Mouse (Mus musculus) stomach, embryonic 14.5 days (tissue): ENCODE results near the gene Ppp1r11. TPM values are rescaled to one million over a fixed set of nuclear protein-coding genes. Genes with fewer than 3 reads are reported as not detected.

Experiments used
- ATAC-seq: fragments of 200-750 bp; cut with Nextera tagmentation; 2 replicates; pipeline ENCODE4 v1.8.0; 2017; ENCODE audit warnings: low read depth, moderate TSS enrichment; ENCODE audit not compliant: insufficient number of reproducible peaks, insufficient read depth, low FRiP score
- H3K27ac ChIP-seq: fragments of 300-500 bp; sonication (generic); 2 replicates; pipeline ENCODE4 v1.5.1; 2014; ENCODE audit warnings: mild to moderate bottlenecking, low read length, moderate library complexity, mixed read lengths
- H3K27me3 ChIP-seq: fragments of 300-500 bp; sonication (generic); 2 replicates; pipeline ENCODE4 v1.6.1; 2014; ENCODE audit warnings: low read length, control low read depth, mixed read lengths; ENCODE audit not compliant: control insufficient read depth, insufficient read depth
- H3K36me3 ChIP-seq: fragments of 300-500 bp; sonication (generic); 2 replicates; pipeline ENCODE4 v1.6.1; 2014; ENCODE audit warnings: mild to moderate bottlenecking, control low read depth, low read length, moderate library complexity, mixed read lengths; ENCODE audit not compliant: control insufficient read depth, insufficient read depth
- H3K4me1 ChIP-seq: fragments of 300-500 bp; sonication (generic); 2 replicates; pipeline ENCODE4 v1.6.1; 2014; ENCODE audit warnings: low read length, control low read depth, mixed read lengths; ENCODE audit not compliant: control insufficient read depth, insufficient read depth
- H3K4me2 ChIP-seq: fragments of 300-500 bp; sonication (generic); replicated peaks from 2 replicates; pipeline ENCODE4 v1.6.1; 2014; ENCODE audit warnings: low read depth, low read length, control low read depth
- H3K4me3 ChIP-seq: fragments of 300-500 bp; sonication (generic); 2 replicates; pipeline ENCODE4 v1.5.1; 2014; ENCODE audit warnings: low read depth, low read length, control low read depth
- H3K9ac ChIP-seq: fragments of 300-500 bp; sonication (generic); replicated peaks from 2 replicates; pipeline ENCODE4 v1.6.1; 2014; ENCODE audit warnings: low read depth, mild to moderate bottlenecking, control low read depth, low read length, moderate library complexity, mixed read lengths
- H3K9me3 ChIP-seq: fragments of 300-500 bp; sonication (generic); 2 replicates; pipeline ENCODE4 v1.6.1; 2016; ENCODE audit warnings: low read depth, low read length, control low read depth; ENCODE audit not compliant: control insufficient read depth
- WGBS: fragments of 180-500 bp; shearing (Covaris S2); extraction: QIAGEN DNeasy Blood & Tissue Kit; methylation state at CpG from one replicate; pipeline ENCODE4 v1.1.7; 2014; 5-methylcytosine and 5-hydroxymethylcytosine counted together
- polyA plus RNA-seq: library from polyadenylated mRNA; unstranded; fragments of >200 nt; fragmentation: Nextera tagmentation; extraction: Ambion mirVana; gene quantifications from 2 replicates; pipeline ENCODE4 v1.2.1, GENCODE M21; 2014

Ppp1r11 gene
- polyA plus RNA-seq, 1 experiment from 2014 or later: 120 TPM

DNA sequence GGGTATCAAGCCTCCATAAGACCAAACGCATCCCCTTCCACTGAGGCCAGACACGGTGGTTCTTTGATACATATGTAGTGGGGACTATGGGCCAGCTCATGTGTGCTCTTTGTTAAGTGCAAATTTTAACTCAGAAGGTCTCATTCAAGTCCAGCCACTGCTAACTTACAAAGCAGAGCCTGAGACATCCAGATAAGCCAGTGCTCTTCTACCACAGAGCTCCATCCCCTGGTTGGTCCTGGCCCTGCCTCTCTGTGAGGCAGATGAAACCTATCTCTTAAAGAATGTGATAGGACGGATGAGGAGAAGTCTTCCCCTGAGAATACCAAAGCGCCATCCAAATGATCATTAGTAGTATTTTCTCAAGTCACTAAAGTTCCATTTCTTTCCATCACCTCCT lies 52.2 kb downstream of the Ppp1r11 start:
- no peak overlapping the region for H3K4me2 ChIP-seq
- ATAC-seq: no peak
- no peak overlapping the region for H3K4me3 ChIP-seq
- H3K9me3 ChIP-seq: no peaks in the 10 kb centered on the region
- no peak overlapping the region for H3K9ac ChIP-seq
- whole genome bisulfite sequencing: 83% methylated on average over 4 of the region's 4 CpGs
- no peaks in the 10 kb centered on the region for H3K27me3 ChIP-seq
- H3K27ac ChIP-seq: no peak overlapping the region
- H3K4me1 ChIP-seq: no peaks in the 10 kb centered on the region
- no peaks in the 10 kb centered on the region for H3K36me3 ChIP-seq

Other genes starting within 250 kb of the Ppp1r11 start
- gene H2-M10.5, start 178.8 kb downstream of the Ppp1r11 start, polyA plus RNA-seq: not detected in 2 replicates
- gene H2-M10.6, start 139.6 kb downstream of the Ppp1r11 start, polyA plus RNA-seq: not detected in 2 replicates
- 38.0 and 42.7 TPM in 2 replicates for gene Trim26, start 114.6 kb downstream of the Ppp1r11 start, polyA plus RNA-seq
- 0.13 and 0.74 TPM in 2 replicates for gene Trim15, start 84.5 kb downstream of the Ppp1r11 start, polyA plus RNA-seq
- 1.5 and 2.0 TPM in 2 replicates for gene Trim10, start 82.2 kb downstream of the Ppp1r11 start, polyA plus RNA-seq
- gene Trim40, start 61.6 kb downstream of the Ppp1r11 start, polyA plus RNA-seq: not detected in 2 replicates
- gene Trim31, start 53.6 kb downstream of the Ppp1r11 start, polyA plus RNA-seq: 1.3 and 1.6 TPM in 2 replicates
- 0.87 and 1.2 TPM in 2 replicates for gene Rnf39, start 8.8 kb downstream of the Ppp1r11 start, polyA plus RNA-seq
- gene Znrd1, start 6.8 kb upstream of the Ppp1r11 start, polyA plus RNA-seq: 92.4 and 97.2 TPM in 2 replicates
- gene Znrd1as, start 6.9 kb upstream of the Ppp1r11 start, polyA plus RNA-seq: 6.8 and 8.1 TPM in 2 replicates
- gene 2410137M14Rik, start 29.5 kb upstream of the Ppp1r11 start, polyA plus RNA-seq: not detected in 2 replicates
- 0.49 and 0.74 TPM in 2 replicates for gene H2-M5, start 37.8 kb upstream of the Ppp1r11 start, polyA plus RNA-seq
- 77.8 and 82.1 TPM in 2 replicates for gene Zfp57, start 49.4 kb upstream of the Ppp1r11 start, polyA plus RNA-seq
- 0.19 and 0.20 TPM in 2 replicates for gene Mog, start 71.7 kb upstream of the Ppp1r11 start, polyA plus RNA-seq
- gene Gabbr1, start 94.2 kb upstream of the Ppp1r11 start, polyA plus RNA-seq: 14.2 and 15.8 TPM in 2 replicates
- gene Olfr90, start 136.8 kb upstream of the Ppp1r11 start, polyA plus RNA-seq: not detected in 2 replicates
- gene Olfr91, start 146.5 kb upstream of the Ppp1r11 start, polyA plus RNA-seq: not detected in 2 replicates
- not detected in 2 replicates for gene Olfr92, start 168.3 kb upstream of the Ppp1r11 start, polyA plus RNA-seq
- gene Olfr93, start 209.8 kb upstream of the Ppp1r11 start, polyA plus RNA-seq: not detected in 2 replicates
- gene Ubd, start 242.2 kb upstream of the Ppp1r11 start, polyA plus RNA-seq: not detected in 2 replicates
- not detected in 2 replicates for gene Olfr94, start 249.3 kb upstream of the Ppp1r11 start, polyA plus RNA-seq